Mouse (Mus musculus) liver, embryonic 13.5 days (tissue): Measurements from ENCODE around the gene Ftsj3. TPM values are rescaled to one million over a fixed set of nuclear protein-coding genes. Genes with fewer than 3 reads are reported as not detected.
A peak's percentile ranks its signal among the peaks of the same experiment; 100 is the strongest.
"Not testable (repeated sequence)": the region's sequence is repeated elsewhere in the genome, so short reads cannot be mapped to it uniquely, and the experiment has no call there.

Experiments used
- ATAC-seq: fragments of 200-750 bp; cut with Nextera tagmentation; 2 replicates; pipeline ENCODE4 v1.8.0; 2017; ENCODE audit warnings: low read depth, mild to moderate bottlenecking, moderate number of reproducible peaks, moderate library complexity
- DNase-seq: peaks from one replicate; pipeline ENCODE4 v3.0.0; 2022
- H3K27ac ChIP-seq: fragments of 300-500 bp; sonication (generic); 2 replicates; pipeline ENCODE4 v1.5.1; 2015; ENCODE audit warnings: moderate library complexity, mild to moderate bottlenecking, inconsistent platforms
- H3K27me3 ChIP-seq: fragments of 300-500 bp; sonication (generic); 2 replicates; pipeline ENCODE4 v1.6.1; 2015; ENCODE audit warnings: mild to moderate bottlenecking, inconsistent platforms
- H3K36me3 ChIP-seq: fragments of 300-500 bp; sonication (generic); 2 replicates; pipeline ENCODE4 v1.6.1; 2015; ENCODE audit warnings: mild to moderate bottlenecking, inconsistent platforms
- H3K4me1 ChIP-seq: fragments of 300-500 bp; sonication (generic); replicated peaks from 2 replicates; pipeline ENCODE4 v1.6.1; 2015; ENCODE audit warnings: inconsistent platforms
- H3K4me2 ChIP-seq: fragments of 300-500 bp; sonication (generic); 2 replicates; pipeline ENCODE4 v1.6.1; 2015; ENCODE audit warnings: inconsistent platforms, mild to moderate bottlenecking, moderate library complexity
- H3K4me3 ChIP-seq: fragments of 300-500 bp; sonication (generic); replicated peaks from 2 replicates; pipeline ENCODE4 v1.5.1; 2015; ENCODE audit warnings: mild to moderate bottlenecking, inconsistent platforms
- H3K9ac ChIP-seq: fragments of 300-500 bp; sonication (generic); 2 replicates; pipeline ENCODE4 v1.6.1; 2015; ENCODE audit warnings: mild to moderate bottlenecking, inconsistent platforms
- H3K9me3 ChIP-seq: fragments of 300-500 bp; sonication (generic); replicated peaks from 2 replicates; pipeline ENCODE4 v1.6.1; 2016; ENCODE audit warnings: inconsistent platforms
- WGBS: fragments of 180-500 bp; shearing (Covaris S2); methylation state at CpG from one replicate; pipeline ENCODE4 v1.1.7; 2015; ENCODE audit not compliant: insufficient replicate concordance; 5-methylcytosine and 5-hydroxymethylcytosine counted together
- polyA plus RNA-seq: library from polyadenylated mRNA; unstranded; fragments of >200 nt; fragmentation: Nextera tagmentation; extraction: Ambion mirVana; gene quantifications from 2 replicates; pipeline ENCODE4 v1.2.1, GENCODE M21; 2015

Ftsj3 gene
- polyA plus RNA-seq, 1 experiment from 2014 or later, result 55.4 TPM

GRCm38 (mm10) chr11:106201337-106202122, 54.3 kb downstream of the Ftsj3 start:
- peak overlapping the region; percentile 6; the same call in 1 of the 2 replicates for H3K27ac ChIP-seq

DNA sequence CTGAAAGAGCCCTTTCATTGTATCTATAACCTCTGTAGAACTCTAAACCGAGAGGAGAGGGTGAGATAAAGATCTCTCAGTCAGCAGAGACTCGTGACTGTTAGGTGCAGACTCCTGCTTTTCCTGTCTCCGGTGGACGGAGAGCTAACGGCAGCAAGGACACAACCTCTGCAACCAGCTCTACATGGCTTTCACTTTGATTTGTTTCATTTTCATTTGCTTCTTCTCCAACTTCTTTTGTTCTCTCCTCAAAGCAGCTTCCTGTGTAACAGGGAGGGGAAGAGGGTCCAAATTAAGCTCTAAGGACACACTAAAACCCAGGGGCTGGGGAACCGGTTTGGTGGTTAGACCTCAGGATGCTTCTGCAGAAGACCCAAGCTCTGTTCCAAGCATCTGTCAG, 55.1 kb downstream of the Ftsj3 start:
- H3K36me3 ChIP-seq, result peaks cover 80% of the 10 kb centered on the region
- H3K9ac ChIP-seq, result no peak overlapping the region
- no peak overlapping the region for H3K4me3 ChIP-seq
- ATAC-seq (no peak), DNase-seq (no peak)
- 48% methylated on average over 6 of the region's 6 CpGs for WGBS
- 0 out of 2 replicates have a peak overlapping the region, but pooled peaks have one; percentile 4 for H3K4me2 ChIP-seq
- H3K4me1 ChIP-seq, result peaks cover 37% of the 10 kb centered on the region
- peak overlapping the region; percentile 6; the same call in 1 of the 2 replicates for H3K27ac ChIP-seq
- H3K27me3 ChIP-seq, result no peaks in the 10 kb centered on the region
- no peaks in the 10 kb centered on the region for H3K9me3 ChIP-seq

More at GRCm38 (mm10) chr11:106201337-106202122, 54.3 kb downstream of the Ftsj3 start:
- Histone ChIP-seq H3K9ac (0 out of 2 replicates have a peak overlapping the region, but pooled peaks have one; percentile 10), H3K9me3 (no peaks in the 10 kb centered on the region), H3K4me1 (peaks cover 37% of the 10 kb centered on the region), H3K4me2 (0 out of 2 replicates have a peak overlapping the region, but pooled peaks have one; percentile 15), H3K4me3 (no peak overlapping the region), H3K27me3 (no peaks in the 10 kb centered on the region), H3K36me3 (peaks cover 83% of the 10 kb centered on the region)
- ATAC-seq, result peak; percentile 73
- DNase-seq, result peak; percentile 31
- 63% methylated on average over 19 of the region's 19 CpGs for whole genome bisulfite sequencing

DNA sequence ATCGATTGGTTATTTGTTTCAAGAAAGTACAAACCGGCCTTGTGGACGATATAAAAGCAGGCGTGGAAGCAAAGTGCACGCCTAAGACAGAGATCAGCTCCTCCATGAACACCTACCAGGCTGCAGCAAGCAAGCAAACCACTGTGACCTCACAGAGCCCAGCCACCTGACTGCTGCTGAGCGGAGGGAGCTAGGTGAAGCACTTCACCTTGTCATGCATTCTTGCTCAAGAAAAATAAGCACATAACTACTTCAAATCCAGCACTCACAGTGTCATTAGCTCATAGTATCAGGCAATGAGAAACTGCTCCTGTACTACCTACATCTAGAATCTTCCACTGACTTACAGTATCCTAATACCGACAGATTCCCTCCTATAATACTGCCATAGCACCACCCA, 55.9 kb downstream of the Ftsj3 start:
- not testable (repeated sequence) for H3K27ac ChIP-seq, H3K27me3 ChIP-seq, H3K9me3 ChIP-seq, ATAC-seq, H3K4me3 ChIP-seq, H3K4me2 ChIP-seq, DNase-seq, H3K9ac ChIP-seq
- 91% methylated on average over 7 of the region's 7 CpGs for WGBS
- peaks cover 72% of the 10 kb centered on the region for H3K36me3 ChIP-seq
- peaks cover 38% of the 10 kb centered on the region for H3K4me1 ChIP-seq

Other genes with a start within 250 kb of the Ftsj3 start
- gene Kcnh6, start 248.0 kb downstream of the Ftsj3 start, polyA plus RNA-seq, result 0.03 TPM in 1 of 2 replicates, not detected in the other
- gene Dcaf7, start 219.2 kb downstream of the Ftsj3 start, polyA plus RNA-seq, result 25.3 and 29.4 TPM in 2 replicates
- gene Taco1, start 190.0 kb downstream of the Ftsj3 start, polyA plus RNA-seq, result 8.1 and 8.3 TPM in 2 replicates
- gene Map3k3, start 171.5 kb downstream of the Ftsj3 start, polyA plus RNA-seq, result 4.5 and 4.8 TPM in 2 replicates
- gene Gm10840, start 95.2 kb downstream of the Ftsj3 start, polyA plus RNA-seq, result not detected in 2 replicates
- gene Limd2, start 95.2 kb downstream of the Ftsj3 start, polyA plus RNA-seq, result 82.2 and 87.8 TPM in 2 replicates
- 9.4 and 10.5 TPM in 2 replicates for gene Strada, start 53.9 kb downstream of the Ftsj3 start, polyA plus RNA-seq
- gene Ccdc47, start 39.7 kb downstream of the Ftsj3 start, polyA plus RNA-seq, result 41.5 and 50.9 TPM in 2 replicates
- 26.8 and 31.6 TPM in 2 replicates for gene Ddx42, start 39.2 kb downstream of the Ftsj3 start, polyA plus RNA-seq
- gene Psmc5, start 75 bp upstream of the Ftsj3 start, polyA plus RNA-seq, result 204 and 210 TPM in 2 replicates
- 27.8 and 29.2 TPM in 2 replicates for gene Smarcd2, start 16.9 kb upstream of the Ftsj3 start, polyA plus RNA-seq
- gene Tcam1, start 20.6 kb upstream of the Ftsj3 start, polyA plus RNA-seq, result 0.27 and 0.39 TPM in 2 replicates
- not detected in 2 replicates for gene Gh, start 45.8 kb upstream of the Ftsj3 start, polyA plus RNA-seq
- 3.7 and 4.4 TPM in 2 replicates for gene Cd79b, start 58.7 kb upstream of the Ftsj3 start, polyA plus RNA-seq
- gene Scn4a, start 97.2 kb upstream of the Ftsj3 start, polyA plus RNA-seq, result 0.02 TPM in 1 of 2 replicates, not detected in the other
- not detected in 2 replicates for gene Prr29, start 109.4 kb upstream of the Ftsj3 start, polyA plus RNA-seq
- 18.6 and 19.5 TPM in 2 replicates for gene Icam2, start 132.0 kb upstream of the Ftsj3 start, polyA plus RNA-seq
- gene Ern1, start 231.8 kb upstream of the Ftsj3 start, polyA plus RNA-seq, result 3.9 and 4.4 TPM in 2 replicates